Mouse (Mus musculus): ENCODE data around the gene Nsmce4a. TPM values are rescaled to one million over a fixed set of nuclear protein-coding genes. Genes with fewer than 3 reads are reported as not detected.
A peak's percentile ranks its signal among the peaks of the same experiment; 100 is the strongest.

Gene Nsmce4a
- total RNA-seq, 4 experiments from 2014 or later, result 38.8 to 51.0 (median 43.0) TPM

- no peak for DNase-seq (ENCODE audit: low spot score)
Observed at GRCm38 (mm10) chr7:130578066-130578465, 5.1 kb upstream of the Nsmce4a start.

DNA sequence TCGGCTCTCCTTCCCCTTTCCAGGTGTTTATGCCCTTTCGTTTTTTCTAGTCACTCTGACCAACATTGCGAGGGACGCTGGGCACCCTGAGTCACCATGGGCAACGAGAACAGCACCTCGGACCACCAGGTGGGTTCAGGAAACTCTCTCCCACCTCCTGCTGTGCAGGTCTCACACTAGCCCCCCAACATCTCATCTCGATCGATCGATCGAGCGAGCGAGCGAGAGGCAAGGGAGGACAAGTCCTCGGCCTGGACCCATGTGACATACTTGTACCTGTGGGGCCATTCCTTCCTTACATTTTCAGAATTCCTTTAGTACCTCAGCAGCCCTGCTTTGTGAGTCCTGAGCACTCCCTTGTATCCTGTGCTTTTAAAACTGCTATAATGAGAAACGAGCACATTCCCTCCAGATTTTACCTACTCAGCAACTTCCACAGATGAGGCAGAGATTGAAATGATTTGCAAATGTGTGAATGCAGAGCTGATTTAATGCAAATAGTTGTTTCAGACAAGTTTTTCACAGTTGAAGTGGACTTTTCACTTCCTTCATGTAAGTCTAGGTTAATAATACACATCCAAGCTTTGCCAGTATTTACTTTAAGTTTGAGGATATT lies 4.6 kb upstream of the Nsmce4a start, which contains the start of gene Tacc2:
TSS of gene Tacc2 (plus strand) at position 51 of the 616 bp plus-strand sequence.
- no peak for DNase-seq (ENCODE audit: low spot score)

DNA sequence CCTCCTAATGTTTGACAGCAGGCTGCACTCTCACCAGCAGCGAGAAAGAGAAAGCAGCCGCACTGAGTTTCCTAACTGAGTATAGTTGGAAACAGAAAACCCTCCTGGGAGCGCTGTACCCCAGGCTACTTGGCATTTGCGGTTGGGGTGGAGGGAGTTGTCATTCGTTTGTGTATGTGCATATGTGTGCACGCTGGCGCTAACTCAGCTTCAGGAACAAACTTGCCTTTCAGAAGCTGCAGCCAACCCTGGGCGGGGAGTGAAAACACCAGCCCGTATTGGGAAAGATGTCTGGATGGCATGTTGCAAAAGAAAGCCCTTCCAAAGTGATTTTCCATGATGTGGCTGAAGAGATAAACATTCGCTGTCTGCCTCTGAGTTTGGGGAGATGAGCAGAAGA lies 4.1 kb upstream of the Nsmce4a start:
- no peak for DNase-seq (ENCODE audit: low spot score)

- peak; percentile 53 for DNase-seq (ENCODE audit: low spot score)
Observed at GRCm38 (mm10) chr7:130574211-130574991, 1.5 kb upstream of the Nsmce4a start.

DNA sequence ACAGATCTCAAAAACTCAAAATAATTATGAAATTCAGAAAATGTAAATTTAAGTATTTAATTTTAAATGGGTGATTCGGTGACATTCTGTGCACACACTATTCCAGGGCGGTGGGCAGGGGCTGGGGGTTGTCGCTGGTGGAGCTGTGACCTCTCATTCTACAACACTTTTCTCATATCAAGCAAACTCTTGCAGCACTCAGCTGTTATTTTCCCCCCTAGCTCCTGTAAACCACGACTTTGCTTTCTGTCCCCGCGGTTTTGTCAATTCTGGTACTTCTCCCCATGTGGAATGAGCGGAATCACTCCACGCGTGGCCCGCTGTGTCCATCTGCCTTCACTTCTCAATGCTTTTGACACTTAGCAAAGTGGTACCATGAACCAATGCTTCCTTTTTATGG lies 828 bp upstream of the Nsmce4a start:
- no peak for DNase-seq (ENCODE audit: low spot score)

DNA sequence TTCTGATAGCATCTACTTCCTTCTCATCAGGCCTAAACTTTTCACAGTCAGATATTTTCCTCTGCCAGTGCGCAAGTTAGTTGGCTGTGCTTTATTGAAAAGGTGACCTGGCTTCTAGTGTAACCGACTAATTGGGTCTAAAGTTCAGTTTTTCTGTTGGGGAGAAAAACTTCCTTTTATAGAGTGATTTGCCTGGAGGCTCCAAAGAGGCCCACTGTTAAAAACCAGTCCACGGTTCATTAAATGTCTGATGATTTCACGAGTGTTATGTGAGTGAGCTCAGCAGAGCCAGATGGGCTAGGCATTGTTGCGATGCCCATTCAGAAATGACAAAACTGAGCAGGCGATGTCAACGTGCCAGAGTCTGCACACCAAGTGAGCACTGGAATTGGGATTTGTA lies 2.4 kb downstream of the Nsmce4a start:
- DNase-seq (ENCODE audit: low spot score), result no peak

- no peak for DNase-seq (ENCODE audit: low spot score)
Observed at GRCm38 (mm10) chr7:130568783-130569436, 4.0 kb downstream of the Nsmce4a start.

DNA sequence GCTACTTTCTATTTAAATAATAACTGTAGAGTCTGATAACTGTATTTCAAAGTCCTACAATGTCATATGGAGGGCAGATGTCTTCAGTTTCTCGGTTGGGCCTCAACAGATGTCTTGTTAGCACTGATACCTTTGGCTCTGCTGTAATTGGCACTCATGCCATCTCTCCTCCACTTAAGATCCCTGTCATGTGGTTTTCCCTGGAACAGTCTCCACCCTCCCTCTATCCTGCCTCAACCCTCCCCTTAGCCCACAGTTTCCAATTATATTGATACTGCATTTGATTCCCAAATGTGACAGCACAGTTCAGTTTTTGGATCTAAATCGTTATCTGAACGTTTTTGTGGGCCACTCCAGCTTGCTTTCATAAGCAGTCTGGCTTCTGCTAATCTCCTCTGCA lies 8.3 kb downstream of the Nsmce4a start:
- DNase-seq (ENCODE audit: low spot score), result no peak

- DNase-seq (ENCODE audit: low spot score), result no peak
Observed at GRCm38 (mm10) chr7:130563880-130564279, 9.0 kb downstream of the Nsmce4a start.

- DNase-seq (ENCODE audit: low spot score), result no peak
Observed at GRCm38 (mm10) chr7:130563276-130563675, 9.6 kb downstream of the Nsmce4a start.

- no peak for DNase-seq (ENCODE audit: low spot score)
Observed at GRCm38 (mm10) chr7:130560933-130561332, 12.0 kb downstream of the Nsmce4a start.

DNA sequence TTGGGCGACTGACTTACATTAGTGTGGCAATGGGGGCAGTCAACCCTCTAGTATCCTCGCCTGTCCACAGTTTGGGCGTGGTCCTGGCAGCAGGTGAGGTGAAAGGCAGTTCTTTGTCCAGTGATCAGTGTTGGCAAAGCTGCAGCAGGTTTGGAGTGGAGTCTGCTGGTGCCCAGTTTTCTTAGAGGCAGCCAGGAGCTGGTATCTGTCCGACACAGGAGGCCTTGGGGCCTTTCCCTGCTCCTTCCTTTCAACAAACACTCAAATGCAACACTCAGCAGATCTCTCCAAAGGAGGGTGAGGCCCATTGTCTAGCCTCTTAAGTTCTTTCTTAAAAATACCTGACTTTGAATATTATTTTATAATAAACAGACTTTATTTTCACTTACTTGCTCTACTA lies 14.3 kb downstream of the Nsmce4a start:
- DNase-seq (ENCODE audit: low spot score), result no peak

GRCm38 (mm10) chr7:130555597-130555996 lies 17.3 kb downstream of the Nsmce4a start:
- DNase-seq (ENCODE audit: low spot score), result no peak

DNA sequence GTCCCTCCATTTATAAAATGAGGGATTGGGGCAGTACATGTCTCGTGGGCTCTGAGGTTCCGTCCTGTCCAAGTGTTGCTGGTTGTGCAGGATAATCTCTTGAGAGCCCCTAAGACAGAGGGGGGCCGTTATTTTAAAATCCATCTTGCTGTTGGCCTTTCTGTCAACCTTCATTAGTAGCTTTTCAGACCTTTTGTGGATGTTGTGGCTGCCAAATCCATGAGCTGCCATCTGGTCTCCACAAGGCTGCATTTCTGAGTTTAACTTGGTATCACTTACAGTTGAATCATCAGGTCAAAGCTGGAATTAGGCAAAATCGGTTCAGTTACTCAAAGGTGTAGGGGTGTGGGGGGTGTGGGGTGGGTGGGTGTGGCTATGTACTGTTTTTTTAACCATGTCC lies 19.6 kb downstream of the Nsmce4a start:
- DNase-seq (ENCODE audit: low spot score), result no peak

GRCm38 (mm10) chr7:130552780-130553179 lies 20.1 kb downstream of the Nsmce4a start:
- peak; percentile 49 for DNase-seq (ENCODE audit: low spot score)

GRCm38 (mm10) chr7:130547635-130548175 lies 25.2 kb downstream of the Nsmce4a start:
- no peak for DNase-seq (ENCODE audit: low spot score)

DNA sequence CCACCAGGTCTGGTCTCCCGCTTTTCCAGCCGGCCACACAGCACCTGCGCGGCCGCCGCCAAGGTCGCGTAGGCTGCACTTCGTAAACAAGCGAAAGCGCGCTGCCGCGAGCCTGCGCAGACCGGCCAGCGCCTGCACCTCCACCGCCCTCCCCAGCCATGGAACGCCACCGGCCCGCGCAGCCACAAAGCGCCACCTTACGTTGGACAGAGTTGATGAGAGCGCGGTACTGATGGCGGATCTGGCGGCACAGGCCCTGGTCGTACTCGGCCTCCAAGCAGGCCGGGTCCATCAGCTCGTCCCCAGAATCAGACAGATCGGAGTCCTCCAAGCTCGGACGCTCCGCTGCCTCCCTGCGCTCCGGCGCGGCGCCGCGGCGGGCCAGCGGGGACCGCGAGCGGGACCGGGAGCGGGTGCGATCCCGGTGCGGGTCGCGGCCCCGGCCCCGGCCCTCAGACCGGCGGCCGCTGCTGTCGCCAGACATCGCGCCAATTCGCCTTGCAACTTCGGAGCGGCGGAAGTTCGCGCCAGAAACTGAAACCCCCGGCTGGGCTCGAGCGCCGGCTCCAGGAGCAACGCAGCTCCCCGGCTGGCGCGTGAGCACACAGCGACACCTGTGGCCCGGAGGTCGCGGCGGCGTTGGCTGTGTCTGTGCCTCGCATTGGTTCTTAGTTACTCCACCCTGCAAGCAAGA lies 26.0 kb downstream of the Nsmce4a start:
- DNase-seq (ENCODE audit: low spot score), result peak; percentile 91

GRCm38 (mm10) chr7:130546421-130546790 lies 26.5 kb downstream of the Nsmce4a start:
- no peak for DNase-seq (ENCODE audit: low spot score)

GRCm38 (mm10) chr7:130545893-130546292 lies 27.0 kb downstream of the Nsmce4a start:
- no peak for DNase-seq (ENCODE audit: low spot score)

- no peak for DNase-seq (ENCODE audit: low spot score)
Observed at GRCm38 (mm10) chr7:130545401-130545800, 27.5 kb downstream of the Nsmce4a start.

GRCm38 (mm10) chr7:130543181-130543580 lies 29.7 kb downstream of the Nsmce4a start:
- DNase-seq (ENCODE audit: low spot score), result no peak

GRCm38 (mm10) chr7:130540176-130540575 lies 32.7 kb downstream of the Nsmce4a start:
- no peak for DNase-seq (ENCODE audit: low spot score)
